Mouse (Mus musculus): ENCODE results near the gene Crtc1. TPM values are rescaled to one million over a fixed set of nuclear protein-coding genes. Genes with fewer than 3 reads are reported as not detected.

Crtc1 gene
- polyA plus RNA-seq, 1 experiment from 2014 or later: 35.6 TPM

Other genes with a start within 250 kb of the Crtc1 start
- 5.3 and 5.4 TPM in 2 replicates for gene Slc25a42, start 227.3 kb downstream of the Crtc1 start, polyA plus RNA-seq (2015; fragmentation: Nextera tagmentation; extraction: Ambion mirVana)
- 72.1 and 81.8 TPM in 2 replicates for gene Sugp2, start 205.4 kb downstream of the Crtc1 start, polyA plus RNA-seq (2015; fragmentation: Nextera tagmentation; extraction: Ambion mirVana)
- gene Armc6, start 205.1 kb downstream of the Crtc1 start, polyA plus RNA-seq (2015; fragmentation: Nextera tagmentation; extraction: Ambion mirVana): 79.1 and 89.7 TPM in 2 replicates
- gene Homer3, start 156.8 kb downstream of the Crtc1 start, polyA plus RNA-seq (2015; fragmentation: Nextera tagmentation; extraction: Ambion mirVana): 47.0 TPM in 2 replicates
- gene Ddx49, start 137.1 kb downstream of the Crtc1 start, polyA plus RNA-seq (2015; fragmentation: Nextera tagmentation; extraction: Ambion mirVana): 45.8 and 50.9 TPM in 2 replicates
- gene Cope, start 137.1 kb downstream of the Crtc1 start, polyA plus RNA-seq (2015; fragmentation: Nextera tagmentation; extraction: Ambion mirVana): 275 and 288 TPM in 2 replicates
- 24.5 and 25.1 TPM in 2 replicates for gene Cers1, start 123.8 kb downstream of the Crtc1 start, polyA plus RNA-seq (2015; fragmentation: Nextera tagmentation; extraction: Ambion mirVana)
- gene Gdf1, start 109.8 kb downstream of the Crtc1 start, polyA plus RNA-seq (2015; fragmentation: Nextera tagmentation; extraction: Ambion mirVana): 1.2 and 2.6 TPM in 2 replicates
- 14.4 and 15.9 TPM in 2 replicates for gene Upf1, start 86.3 kb downstream of the Crtc1 start, polyA plus RNA-seq (2015; fragmentation: Nextera tagmentation; extraction: Ambion mirVana)
- gene Comp, start 66.0 kb downstream of the Crtc1 start, polyA plus RNA-seq (2015; fragmentation: Nextera tagmentation; extraction: Ambion mirVana): 0.14 and 0.96 TPM in 2 replicates
- gene Klhl26, start 37.4 kb upstream of the Crtc1 start, polyA plus RNA-seq (2015; fragmentation: Nextera tagmentation; extraction: Ambion mirVana): 24.3 and 25.8 TPM in 2 replicates
- gene Tmem59l, start 47.8 kb upstream of the Crtc1 start, polyA plus RNA-seq (2015; fragmentation: Nextera tagmentation; extraction: Ambion mirVana): 78.5 and 78.8 TPM in 2 replicates
- gene Crlf1, start 53.6 kb upstream of the Crtc1 start, polyA plus RNA-seq (2015; fragmentation: Nextera tagmentation; extraction: Ambion mirVana): 2.2 and 2.9 TPM in 2 replicates
- 147 and 148 TPM in 2 replicates for gene Rex1bd, start 67.2 kb upstream of the Crtc1 start, polyA plus RNA-seq (2015; fragmentation: Nextera tagmentation; extraction: Ambion mirVana)
- 715 and 758 TPM in 2 replicates for gene Uba52, start 71.2 kb upstream of the Crtc1 start, polyA plus RNA-seq (2015; fragmentation: Nextera tagmentation; extraction: Ambion mirVana)
- 385 and 391 TPM in 2 replicates for gene Fkbp8, start 88.1 kb upstream of the Crtc1 start, polyA plus RNA-seq (2015; fragmentation: Nextera tagmentation; extraction: Ambion mirVana)
- gene Kxd1, start 88.4 kb upstream of the Crtc1 start, polyA plus RNA-seq (2015; fragmentation: Nextera tagmentation; extraction: Ambion mirVana): 47.7 and 50.5 TPM in 2 replicates
- 16.3 and 17.2 TPM in 2 replicates for gene Ell, start 99.9 kb upstream of the Crtc1 start, polyA plus RNA-seq (2015; fragmentation: Nextera tagmentation; extraction: Ambion mirVana)
- gene Isyna1, start 154.8 kb upstream of the Crtc1 start, polyA plus RNA-seq (2015; fragmentation: Nextera tagmentation; extraction: Ambion mirVana): 121 and 125 TPM in 2 replicates
- 122 and 132 TPM in 2 replicates for gene Ssbp4, start 169.3 kb upstream of the Crtc1 start, polyA plus RNA-seq (2015; fragmentation: Nextera tagmentation; extraction: Ambion mirVana)
- 1.5 and 1.9 TPM in 2 replicates for gene Lrrc25, start 176.6 kb upstream of the Crtc1 start, polyA plus RNA-seq (2015; fragmentation: Nextera tagmentation; extraction: Ambion mirVana)
- gene Gdf15, start 192.9 kb upstream of the Crtc1 start, polyA plus RNA-seq (2015; fragmentation: Nextera tagmentation; extraction: Ambion mirVana): 0.12 and 0.14 TPM in 2 replicates
- 103 and 105 TPM in 2 replicates for gene Pgpep1, start 220.8 kb upstream of the Crtc1 start, polyA plus RNA-seq (2015; fragmentation: Nextera tagmentation; extraction: Ambion mirVana)
- gene Lsm4, start 233.7 kb upstream of the Crtc1 start, polyA plus RNA-seq (2015; fragmentation: Nextera tagmentation; extraction: Ambion mirVana): 191 and 193 TPM in 2 replicates

Measured in hindbrain, embryonic 13.5 days (tissue).